Mouse (Mus musculus) CH12.LX (cell line): ENCODE measurements around the gene Kif6. TPM values are rescaled to one million over a fixed set of nuclear protein-coding genes. Genes with fewer than 3 reads are reported as not detected.

Experiments
- DNase-seq: peaks from one replicate; pipeline ENCODE4 v3.0.0-alpha.2; 2013; ENCODE audit errors: extremely low read depth
- H3K27ac ChIP-seq: 2 replicates; pipeline ENCODE4 v1.5.1; 2012; ENCODE audit warnings: low read depth, mild to moderate bottlenecking, control low read depth, moderate library complexity; ENCODE audit not compliant: insufficient read depth
- H3K27me3 ChIP-seq: replicated peaks from 2 replicates; pipeline ENCODE3; 2012; ENCODE audit warnings: inconsistent platforms
- H3K36me3 ChIP-seq, 2 experiments: replicated peaks in 1 of 2; 2 replicates each; pipeline versions ENCODE3 to v1.6.1; 2012; ENCODE audit warnings: inconsistent platforms in 1 of 2, low read length in 1 of 2, mild to moderate bottlenecking in 1 of 2, mixed read lengths in 1 of 2, moderate library complexity in 1 of 2; ENCODE audit not compliant: control insufficient read depth in 1 of 2, insufficient read depth in 1 of 2
- H3K4me1 ChIP-seq, 2 experiments: 2 replicates each; pipeline ENCODE4 v1.6.1; 2012; ENCODE audit warnings: inconsistent platforms in 1 of 2, moderate library complexity in 1 of 2; ENCODE audit not compliant: insufficient read depth in 2 of 2, control insufficient read depth in 1 of 2
- H3K4me2 ChIP-seq: 2 replicates; pipeline ENCODE4 v1.6.1; 2012; ENCODE audit warnings: low read depth, mild to moderate bottlenecking, control low read depth; ENCODE audit not compliant: poor library complexity, insufficient read depth, severe bottlenecking
- H3K4me3 ChIP-seq, 3 experiments: fragments of 150-350 bp in 1 of 3; sonication (generic) in 1 of 3; replicated peaks in 1 of 3; 2 replicates each; pipeline versions ENCODE3 to v1.5.1; 2011 to 2012; ENCODE audit warnings: low read depth in 2 of 3, low read length in 2 of 3, mild to moderate bottlenecking in 2 of 3, moderate library complexity in 2 of 3, control low read depth in 1 of 3, improper control_type of control experiment in 1 of 3, inconsistent platforms in 1 of 3, mixed read lengths in 1 of 3; ENCODE audit not compliant: poor library complexity in 1 of 3
- H3K79me2 ChIP-seq: replicated peaks from 2 replicates; pipeline ENCODE4 v1.6.1; 2012; ENCODE audit warnings: mild to moderate bottlenecking, moderate library complexity; ENCODE audit not compliant: control insufficient read depth, poor library complexity, insufficient read depth, severe bottlenecking; ENCODE audit errors: extremely low read depth
- H3K9ac ChIP-seq: 2 replicates; pipeline ENCODE4 v1.6.1; 2012; ENCODE audit warnings: low read depth, mild to moderate bottlenecking, control low read depth, moderate library complexity; ENCODE audit not compliant: insufficient read depth
- H3K9me3 ChIP-seq: replicated peaks from 2 replicates; pipeline ENCODE3; 2012; ENCODE audit warnings: low read length, inconsistent platforms, mixed read lengths
- BHLHE40 ChIP-seq: IDR thresholded peaks from 2 replicates; pipeline ENCODE4 v1.6.1; 2011; ENCODE audit warnings: mild to moderate bottlenecking, low read depth, low read length, improper control_type of control experiment
- CHD2 ChIP-seq: IDR thresholded peaks from 2 replicates; pipeline ENCODE4 v1.6.1; 2011; ENCODE audit warnings: low read length, improper control_type of control experiment
- CTCF ChIP-seq, 2 experiments: IDR thresholded peaks in 1 of 2; conservative IDR thresholded peaks in 1 of 2; 2 replicates each; pipeline ENCODE4 v1.5.1; 2011 to 2012; ENCODE audit warnings: low read depth in 2 of 2, low read length in 2 of 2, improper control_type of control experiment in 1 of 2, inconsistent platforms in 1 of 2, mild to moderate bottlenecking in 1 of 2, moderate library complexity in 1 of 2
- EP300 ChIP-seq: IDR thresholded peaks from 2 replicates; pipeline ENCODE4 v1.6.1; 2011; ENCODE audit warnings: low read length, improper control_type of control experiment
- GABPA ChIP-seq: IDR thresholded peaks from 2 replicates; pipeline ENCODE4 v1.6.1; 2012; ENCODE audit warnings: low read depth, low read length, improper control_type of control experiment, inconsistent platforms; ENCODE audit not compliant: insufficient replicate concordance
- MAFK ChIP-seq: IDR thresholded peaks from 2 replicates; pipeline ENCODE4 v1.6.1; 2011; ENCODE audit warnings: low read length, improper control_type of control experiment; ENCODE audit not compliant: insufficient replicate concordance
- MEF2A ChIP-seq: IDR thresholded peaks from 2 replicates; pipeline ENCODE4 v1.6.1; 2014; ENCODE audit warnings: low read depth, mild to moderate bottlenecking, inconsistent platforms, low read length, improper control_type of control experiment, borderline replicate concordance
- NRF1 ChIP-seq: IDR thresholded peaks from 2 replicates; pipeline ENCODE4 v1.6.1; 2014; ENCODE audit warnings: low read depth, mild to moderate bottlenecking, inconsistent platforms, low read length, improper control_type of control experiment, moderate library complexity
- PAX5 ChIP-seq: IDR thresholded peaks from 2 replicates; pipeline ENCODE4 v1.6.1; 2012; ENCODE audit warnings: low read length, inconsistent platforms, mixed read lengths
- RAD21 ChIP-seq: IDR thresholded peaks from 2 replicates; pipeline ENCODE4 v1.6.1; 2011; ENCODE audit warnings: low read depth, mild to moderate bottlenecking, low read length, improper control_type of control experiment, moderate library complexity
- SMC3 ChIP-seq: IDR thresholded peaks from 2 replicates; pipeline ENCODE4 v1.6.1; 2011; ENCODE audit warnings: low read depth, low read length, improper control_type of control experiment
- ZC3H11A ChIP-seq: IDR thresholded peaks from 2 replicates; pipeline ENCODE4 v1.6.1; 2012; ENCODE audit warnings: low read depth, mild to moderate bottlenecking, inconsistent platforms, low read length, improper control_type of control experiment
- ZMIZ1 ChIP-seq: IDR thresholded peaks from 2 replicates; pipeline ENCODE4 v1.6.1; 2012; ENCODE audit warnings: low read depth, mild to moderate bottlenecking, inconsistent platforms, low read length, improper control_type of control experiment
- ZNF384 ChIP-seq: IDR thresholded peaks from 2 replicates; pipeline ENCODE4 v1.6.1; 2012; ENCODE audit warnings: low read depth, low read length, improper control_type of control experiment, inconsistent platforms
- dilution Hi-C: fragments of 300-500 bp; cut with MboI; formaldehyde crosslinking; loops from 2 replicates; pipeline ENCODE4 v1.14.3; 2020; ENCODE audit warnings: low sequenced_read_pairs; ENCODE audit not compliant: extremely low pct_unique_long_range_greater_than_20kb, extremely low pct_ligation_motif_present
- in situ Hi-C: fragments of 300-500 bp; cut with MboI; formaldehyde crosslinking; loops from 3 replicates; pipeline ENCODE4 v1.14.3; 2019; ENCODE audit warnings: low sequenced_read_pairs, low pct_ligation_motif_present, low pct_unique_long_range_greater_than_20kb, mixed read lengths
- polyA plus RNA-seq: library from polyadenylated mRNA; unstranded; fragments of >175 nt; gene quantifications from 2 replicates; pipeline ENCODE4 v1.2.1, GENCODE M21; 2012; ENCODE audit warnings: low read depth; ENCODE audit not compliant: insufficient read length
- total RNA-seq, 2 experiments: library from RNA; depleted of rRNA; stranded (reverse); fragments of 300-350 nt in 1 of 2; fragments of >200 nt in 1 of 2; gene quantifications; 2 replicates each; pipeline ENCODE4 v1.2.3; 2012 to 2014

The Kif6 gene
- total and polyA plus RNA-seq, 3 experiments = not detected

DNA sequence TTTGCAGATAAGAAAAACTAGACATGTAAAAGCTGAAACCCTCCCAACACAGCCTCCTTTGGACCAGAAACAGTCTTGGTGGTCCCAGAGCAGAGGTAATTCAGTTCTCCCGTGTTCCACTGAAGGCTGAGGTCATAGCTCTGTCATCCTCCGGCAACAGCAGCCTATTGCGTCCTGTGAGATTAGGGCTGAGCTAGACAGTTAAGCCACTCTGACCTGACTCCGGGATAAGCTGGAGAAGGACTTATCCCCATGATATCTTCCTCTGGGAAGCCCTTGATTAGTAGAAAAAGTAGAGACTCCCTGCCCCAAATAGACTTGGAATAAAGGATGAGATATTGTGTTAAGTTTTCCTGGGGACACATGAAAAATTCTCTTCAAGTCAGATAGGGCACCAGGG is 319.6 kb downstream of the Kif6 start:
- no peak overlapping the region for H3K4me3 ChIP-seq
- DNase-seq = no peak
- no peaks in the 10 kb centered on the region for H3K79me2 ChIP-seq
- in situ Hi-C loops (loop anchor here (25.0 kb wide), 1 partner anchor 853 kb away; no protein-coding TSS in a partner anchor), dilution Hi-C loops (no loop called here)
- no peaks in the 10 kb centered on the region for H3K9me3 ChIP-seq
- H3K27me3 ChIP-seq = peaks cover 70% of the 10 kb centered on the region
- no peak overlapping the region for H3K4me2 ChIP-seq
- TF ChIP-seq ZMIZ1 = no peak
- no peak for TF ChIP-seq MEF2A
- no peak for TF ChIP-seq PAX5
- no peak for TF ChIP-seq ZC3H11A
- TF ChIP-seq NRF1 = no peak
- no peak for TF ChIP-seq MAFK
- TF ChIP-seq CHD2 = no peak
- no peak for TF ChIP-seq BHLHE40
- no peak for TF ChIP-seq GABPA
- no peak overlapping the region for H3K27ac ChIP-seq
- H3K36me3 ChIP-seq = no peaks in the 10 kb centered on the region
- H3K4me1 ChIP-seq = peaks cover 0 to 6% of the 10 kb centered on the region in 2 experiments; a peak in 2 of 4 replicates
- no peak overlapping the region for H3K9ac ChIP-seq

DNA sequence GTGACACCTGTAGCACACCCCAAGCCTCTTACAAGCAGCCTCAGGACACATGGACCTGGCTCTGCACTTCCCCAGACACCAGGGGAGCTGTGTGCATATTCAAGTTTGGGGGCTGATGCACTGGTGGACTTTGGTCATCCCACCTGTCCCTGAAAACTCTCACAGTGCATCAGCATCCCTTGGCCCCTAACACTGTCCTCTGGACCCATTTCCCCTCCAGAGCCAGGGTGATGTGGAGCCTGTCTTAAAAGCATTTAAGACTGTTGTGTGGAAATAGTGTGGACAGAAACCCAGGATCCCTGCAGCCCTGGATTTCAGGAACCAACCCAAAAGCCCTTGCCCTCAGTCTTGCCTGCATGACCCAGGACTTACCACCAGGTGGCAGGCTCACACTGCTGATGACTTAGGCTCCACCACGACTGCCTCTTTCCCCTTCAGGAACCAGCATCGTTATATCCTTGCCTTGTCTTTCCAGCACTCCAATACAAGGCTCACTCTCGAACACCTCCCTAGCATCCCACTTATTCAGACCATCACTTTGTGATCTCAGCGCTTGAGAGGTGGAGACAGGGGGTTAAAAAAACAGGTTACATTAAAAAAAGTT is 320.8 kb downstream of the Kif6 start:
- Histone ChIP-seq H3K4me3 (no peak overlapping the region), H3K4me1 (peaks cover 0 to 6% of the 10 kb centered on the region in 2 experiments; a peak in 2 of 4 replicates), H3K9me3 (no peaks in the 10 kb centered on the region), H3K9ac (no peak overlapping the region), H3K27ac (no peak overlapping the region), H3K79me2 (no peaks in the 10 kb centered on the region), H3K36me3 (no peaks in the 10 kb centered on the region), H3K27me3 (peaks cover 61% of the 10 kb centered on the region), H3K4me2 (no peak overlapping the region)
- dilution Hi-C loops (no loop called here), in situ Hi-C loops (loop anchor here (25.0 kb wide), 1 partner anchor 852 kb away; no protein-coding TSS in a partner anchor)
- no peak for TF ChIP-seq GABPA
- TF ChIP-seq RAD21 = peak; percentile 88
- TF ChIP-seq SMC3 = peak; percentile 80
- no peak for TF ChIP-seq ZNF384
- TF ChIP-seq EP300 = no peak
- TF ChIP-seq CTCF (conservative IDR thresholded peaks at IDR 0.05 in 1 of 2, IDR thresholded peaks at IDR 0.05 in 1 of 2; ENCODE audit: low read depth in 2 of 2, low read length in 2 of 2) = peak; percentile 85 to 87
- peak; percentile 64 for DNase-seq
